Mouse (Mus musculus): ENCODE data around the gene Golm1. TPM values are rescaled to one million over a fixed set of nuclear protein-coding genes. Genes with fewer than 3 reads are reported as not detected.
"Not testable (repeated sequence)": the region's sequence is repeated elsewhere in the genome, so short reads cannot be mapped to it uniquely, and the experiment has no call there.

The Golm1 gene
- polyA plus RNA-seq, 1 experiment from 2014 or later: 46.0 TPM

DNA sequence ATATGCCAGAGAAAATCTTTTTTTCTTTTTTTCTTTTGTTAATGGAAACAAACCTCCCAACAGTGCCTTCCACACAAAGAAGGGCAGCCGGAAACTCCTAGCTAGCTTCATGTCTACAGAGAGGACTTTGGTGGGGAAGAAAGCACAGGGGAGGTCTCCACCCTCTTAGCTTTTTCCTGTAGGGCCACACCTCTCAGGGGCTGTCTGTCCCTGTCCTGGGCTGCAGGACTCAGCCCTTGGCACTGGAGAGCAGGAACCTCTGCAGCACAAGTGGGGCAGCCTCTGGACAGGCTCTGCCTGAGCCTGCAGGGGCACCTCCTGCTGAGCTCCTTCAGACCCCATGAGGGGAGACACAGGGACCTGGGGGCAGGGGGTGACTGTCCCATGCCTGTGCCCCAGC lies 24.5 kb upstream of the Golm1 start:
- H3K4me1 ChIP-seq (ENCODE audit: control insufficient read depth, insufficient read depth, low read length); H3K9ac ChIP-seq (replicated peaks; ENCODE audit: low read length); DNase-seq; H3K27ac ChIP-seq (replicated peaks; ENCODE audit: low read depth, low read length); H3K9me3 ChIP-seq (ENCODE audit: control insufficient read depth, low read length); H3K36me3 ChIP-seq (ENCODE audit: control insufficient read depth, insufficient read depth, low read length); H3K4me2 ChIP-seq (ENCODE audit: low read length); H3K4me3 ChIP-seq (replicated peaks; ENCODE audit: low read depth, low read length); ATAC-seq (ENCODE audit: low FRiP score, low TSS enrichment); H3K27me3 ChIP-seq (ENCODE audit: control insufficient read depth, insufficient read depth, low read length): not testable (repeated sequence)
- 57% methylated on average over 1 of the region's 1 CpGs for WGBS

DNA sequence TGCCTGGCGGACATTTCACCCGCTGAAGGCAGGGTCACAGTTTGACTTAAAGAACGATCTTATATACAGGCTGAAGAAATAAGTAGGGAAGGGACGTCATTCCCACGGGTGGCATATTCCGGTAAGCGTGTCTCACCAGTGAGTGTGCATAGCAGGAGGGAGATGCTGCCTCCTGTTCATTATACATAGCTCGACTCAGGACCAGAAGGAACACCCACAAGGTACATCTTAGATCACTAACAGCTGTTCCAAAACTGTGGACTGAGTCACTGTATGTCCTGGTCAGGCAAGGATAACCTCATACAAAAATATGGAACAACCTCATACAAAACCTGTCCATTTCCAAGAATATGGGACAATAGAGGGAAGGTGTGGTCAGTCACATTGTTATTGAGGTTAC lies 23.5 kb upstream of the Golm1 start:
- 93% methylated on average over 8 of the region's 8 CpGs for WGBS
- Histone ChIP-seq H3K4me3 (replicated peaks; ENCODE audit: low read depth, low read length) (no peak overlapping the region), H3K36me3 (ENCODE audit: control insufficient read depth, insufficient read depth, low read length) (no peaks in the 10 kb centered on the region), H3K27ac (replicated peaks; ENCODE audit: low read depth, low read length) (no peak overlapping the region), H3K27me3 (ENCODE audit: control insufficient read depth, insufficient read depth, low read length) (no peaks in the 10 kb centered on the region), H3K9ac (replicated peaks; ENCODE audit: low read length) (no peak overlapping the region), H3K4me1 (ENCODE audit: control insufficient read depth, insufficient read depth, low read length) (no peaks in the 10 kb centered on the region), H3K9me3 (ENCODE audit: control insufficient read depth, low read length) (no peaks in the 10 kb centered on the region), H3K4me2 (ENCODE audit: low read length) (no peak overlapping the region)
- DNase-seq: no peak
- no peak for ATAC-seq (ENCODE audit: low FRiP score, low TSS enrichment)

DNA sequence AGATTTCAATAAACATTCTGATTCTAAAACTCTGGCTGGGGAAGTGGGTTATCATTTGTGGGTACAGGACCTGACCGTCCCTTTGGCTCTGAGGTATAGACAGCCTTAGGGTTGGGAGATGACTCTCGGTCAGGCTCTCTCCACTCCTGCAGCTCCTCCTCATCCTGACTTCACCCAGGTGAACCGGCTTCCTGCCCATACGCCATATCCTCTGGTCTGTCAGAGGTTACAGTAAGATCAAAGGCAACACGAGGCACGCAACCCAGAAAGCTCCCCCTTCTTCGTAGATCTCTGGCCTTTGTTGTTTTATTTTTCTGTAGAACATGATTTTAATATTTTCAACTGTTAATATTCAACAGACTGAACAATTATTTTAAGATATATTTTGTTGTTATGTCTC lies 20.2 kb upstream of the Golm1 start:
- ATAC-seq (ENCODE audit: low FRiP score, low TSS enrichment) (no peak), DNase-seq (no peak)
- Histone ChIP-seq H3K36me3 (ENCODE audit: control insufficient read depth, insufficient read depth, low read length) (no peaks in the 10 kb centered on the region), H3K27me3 (ENCODE audit: control insufficient read depth, insufficient read depth, low read length) (no peaks in the 10 kb centered on the region), H3K9me3 (ENCODE audit: control insufficient read depth, low read length) (no peaks in the 10 kb centered on the region), H3K4me2 (ENCODE audit: low read length) (no peak overlapping the region), H3K4me1 (ENCODE audit: control insufficient read depth, insufficient read depth, low read length) (no peaks in the 10 kb centered on the region), H3K9ac (replicated peaks; ENCODE audit: low read length) (no peak overlapping the region), H3K4me3 (replicated peaks; ENCODE audit: low read depth, low read length) (no peak overlapping the region), H3K27ac (replicated peaks; ENCODE audit: low read depth, low read length) (no peak overlapping the region)
- WGBS: 92% methylated on average over 7 of the region's 7 CpGs

DNA sequence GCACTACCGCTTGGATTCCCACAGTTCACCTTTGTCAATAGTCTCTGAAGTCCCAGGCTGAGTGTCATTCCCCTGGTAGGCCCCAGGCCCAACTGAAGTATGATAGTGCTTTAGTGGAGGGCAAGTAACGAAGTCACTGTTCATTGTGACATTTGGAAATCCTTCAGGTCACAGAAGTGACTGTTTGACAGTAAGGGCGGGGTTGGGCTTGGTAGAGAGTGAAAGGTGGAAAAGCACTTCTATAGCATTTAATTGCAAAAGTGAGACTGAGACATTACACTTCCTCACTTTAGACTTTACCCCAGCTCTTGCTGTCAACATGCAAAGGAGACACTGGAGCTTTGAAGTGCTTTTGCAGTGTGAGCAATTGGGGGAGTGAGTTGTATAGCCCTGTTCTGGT lies 18.4 kb upstream of the Golm1 start, which contains the start of gene 4921517D22Rik:
Gene 4921517D22Rik, minus strand, starts transcription at position 101 of the 400 bp plus-strand sequence.
- H3K4me2 ChIP-seq (ENCODE audit: low read length): no peak within 1 kb of the TSS
- 91% methylated on average over 3 of the region's 3 CpGs for WGBS
- DNase-seq: no peak
- H3K36me3 ChIP-seq (ENCODE audit: control insufficient read depth, insufficient read depth, low read length): no peaks in the 10 kb centered on the region
- no peaks in the 10 kb centered on the region for H3K27me3 ChIP-seq (ENCODE audit: control insufficient read depth, insufficient read depth, low read length)
- H3K27ac ChIP-seq (replicated peaks; ENCODE audit: low read depth, low read length): no peak within 1 kb of the TSS
- H3K9me3 ChIP-seq (ENCODE audit: control insufficient read depth, low read length): no peaks in the 10 kb centered on the region
- no peak within 1 kb of the TSS for H3K4me3 ChIP-seq (replicated peaks; ENCODE audit: low read depth, low read length)
- no peak for ATAC-seq (ENCODE audit: low FRiP score, low TSS enrichment)
- H3K4me1 ChIP-seq (ENCODE audit: control insufficient read depth, insufficient read depth, low read length): no peaks in the 10 kb centered on the region
- no peak within 1 kb of the TSS for H3K9ac ChIP-seq (replicated peaks; ENCODE audit: low read length)

DNA sequence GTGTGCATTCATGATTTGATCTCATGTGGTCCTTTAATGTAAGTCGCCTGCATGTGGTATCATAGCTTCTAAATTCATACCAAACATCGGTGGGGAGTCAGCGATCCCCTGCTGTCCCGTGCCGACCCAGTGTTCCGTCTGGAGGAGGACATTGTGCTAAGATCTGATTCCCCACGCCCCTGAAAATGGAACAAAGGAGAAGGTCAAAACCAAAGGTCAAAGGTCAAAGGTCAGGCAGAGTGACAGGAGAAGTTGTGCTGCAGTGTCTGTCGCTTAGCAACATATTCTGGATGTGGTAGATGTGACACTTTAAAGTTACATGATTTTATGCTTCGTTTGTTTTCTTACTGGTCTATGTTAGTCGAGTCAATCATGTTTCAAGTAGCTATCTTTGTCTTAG lies 15.9 kb upstream of the Golm1 start:
- peak; percentile 23 for DNase-seq

DNA sequence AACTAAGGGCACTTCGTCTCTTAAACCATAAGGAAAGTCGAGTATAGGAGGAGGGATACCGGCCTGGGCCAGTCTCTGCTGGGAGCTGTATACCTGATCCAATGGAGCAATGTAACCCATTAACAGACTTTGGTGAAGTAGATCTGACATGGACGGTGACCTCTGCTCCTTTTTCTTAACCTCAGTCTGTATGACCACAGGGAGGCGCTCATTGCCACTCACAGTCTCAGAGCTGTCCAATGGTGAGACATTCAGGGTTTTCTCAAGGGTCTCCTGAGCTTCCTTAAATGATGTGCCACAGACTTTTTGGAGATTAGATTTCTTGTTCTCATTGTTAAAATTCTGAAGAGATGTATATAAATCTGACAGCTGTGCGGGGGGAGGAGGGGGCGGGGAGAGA lies 15.0 kb upstream of the Golm1 start:
- no peak overlapping the region for H3K27ac ChIP-seq (replicated peaks; ENCODE audit: low read depth, low read length)
- DNase-seq (no peak), ATAC-seq (ENCODE audit: low FRiP score, low TSS enrichment) (no peak)
- H3K9me3 ChIP-seq (ENCODE audit: control insufficient read depth, low read length): no peaks in the 10 kb centered on the region
- WGBS: 87% methylated on average over 7 of the region's 7 CpGs
- H3K9ac ChIP-seq (replicated peaks; ENCODE audit: low read length): no peak overlapping the region
- no peaks in the 10 kb centered on the region for H3K36me3 ChIP-seq (ENCODE audit: control insufficient read depth, insufficient read depth, low read length)
- H3K4me1 ChIP-seq (ENCODE audit: control insufficient read depth, insufficient read depth, low read length): no peaks in the 10 kb centered on the region
- no peaks in the 10 kb centered on the region for H3K27me3 ChIP-seq (ENCODE audit: control insufficient read depth, insufficient read depth, low read length)
- no peak overlapping the region for H3K4me3 ChIP-seq (replicated peaks; ENCODE audit: low read depth, low read length)
- no peak overlapping the region for H3K4me2 ChIP-seq (ENCODE audit: low read length)

More for the DNA sequence above, 15.9 kb upstream of the Golm1 start:
- no peak for ATAC-seq (ENCODE audit: low FRiP score, low TSS enrichment)
- no peak overlapping the region for H3K4me3 ChIP-seq (replicated peaks; ENCODE audit: low read depth, low read length)
- no peaks in the 10 kb centered on the region for H3K9me3 ChIP-seq (ENCODE audit: control insufficient read depth, low read length)
- H3K4me2 ChIP-seq (ENCODE audit: low read length): no peak overlapping the region
- H3K4me1 ChIP-seq (ENCODE audit: control insufficient read depth, insufficient read depth, low read length): no peaks in the 10 kb centered on the region
- H3K27ac ChIP-seq (replicated peaks; ENCODE audit: low read depth, low read length): no peak overlapping the region
- no peaks in the 10 kb centered on the region for H3K36me3 ChIP-seq (ENCODE audit: control insufficient read depth, insufficient read depth, low read length)
- H3K9ac ChIP-seq (replicated peaks; ENCODE audit: low read length): no peak overlapping the region
- 5% methylated on average over 10 of the region's 10 CpGs for WGBS
- H3K27me3 ChIP-seq (ENCODE audit: control insufficient read depth, insufficient read depth, low read length): no peaks in the 10 kb centered on the region

DNA sequence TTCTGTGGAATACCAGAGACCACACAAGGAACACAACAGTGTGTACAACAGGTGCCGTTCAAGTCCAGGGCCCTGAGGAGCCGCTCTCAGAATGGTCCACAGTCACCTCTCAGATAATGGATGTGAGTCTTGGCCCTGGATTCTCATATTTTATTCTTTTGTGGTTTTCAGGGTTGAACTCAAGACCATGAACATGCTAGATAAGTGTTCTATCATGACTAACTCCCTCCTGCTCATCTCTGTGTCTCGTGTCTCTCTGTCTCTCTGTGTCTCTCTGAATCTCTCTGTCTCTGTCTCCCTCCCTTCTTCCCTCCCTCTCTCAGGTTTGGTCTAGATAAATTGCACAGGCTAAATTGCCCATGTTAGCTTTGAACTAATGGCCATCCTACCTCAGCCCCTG lies 14.2 kb upstream of the Golm1 start:
- ATAC-seq (ENCODE audit: low FRiP score, low TSS enrichment): no peak
- H3K4me1 ChIP-seq (ENCODE audit: control insufficient read depth, insufficient read depth, low read length): no peaks in the 10 kb centered on the region
- no peak overlapping the region for H3K4me3 ChIP-seq (replicated peaks; ENCODE audit: low read depth, low read length)
- DNase-seq: no peak
- H3K9ac ChIP-seq (replicated peaks; ENCODE audit: low read length): no peak overlapping the region
- WGBS: 94% methylated on average over 3 of the region's 3 CpGs
- H3K9me3 ChIP-seq (ENCODE audit: control insufficient read depth, low read length): no peaks in the 10 kb centered on the region
- H3K36me3 ChIP-seq (ENCODE audit: control insufficient read depth, insufficient read depth, low read length): no peaks in the 10 kb centered on the region
- H3K27me3 ChIP-seq (ENCODE audit: control insufficient read depth, insufficient read depth, low read length): no peaks in the 10 kb centered on the region
- H3K27ac ChIP-seq (replicated peaks; ENCODE audit: low read depth, low read length): no peak overlapping the region
- H3K4me2 ChIP-seq (ENCODE audit: low read length): no peak overlapping the region

DNA sequence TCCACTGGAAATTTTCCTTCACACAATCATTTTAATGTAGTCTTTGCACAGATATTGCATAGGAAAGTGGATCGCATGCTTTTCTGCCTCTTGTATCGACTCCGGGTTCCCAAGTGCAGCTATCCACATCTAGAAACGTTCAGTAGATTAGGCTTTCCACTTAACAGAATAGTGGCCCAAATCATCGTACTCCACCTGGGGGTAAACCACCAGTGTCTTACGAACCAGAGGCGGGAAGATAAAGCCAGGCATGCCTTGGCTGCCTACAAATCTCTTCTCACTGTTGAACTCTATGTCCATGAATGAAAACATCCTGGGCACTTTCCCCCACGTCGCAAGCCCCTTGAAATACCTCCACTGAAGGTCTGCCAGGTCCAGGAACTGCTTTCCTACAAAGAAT lies 13.7 kb upstream of the Golm1 start:
- H3K27me3 ChIP-seq (ENCODE audit: control insufficient read depth, insufficient read depth, low read length): no peaks in the 10 kb centered on the region
- H3K9ac ChIP-seq (replicated peaks; ENCODE audit: low read length): no peak overlapping the region
- 89% methylated on average over 9 of the region's 9 CpGs for WGBS
- no peaks in the 10 kb centered on the region for H3K36me3 ChIP-seq (ENCODE audit: control insufficient read depth, insufficient read depth, low read length)
- H3K4me3 ChIP-seq (replicated peaks; ENCODE audit: low read depth, low read length): no peak overlapping the region
- H3K4me1 ChIP-seq (ENCODE audit: control insufficient read depth, insufficient read depth, low read length): no peaks in the 10 kb centered on the region
- ATAC-seq (ENCODE audit: low FRiP score, low TSS enrichment) (no peak), DNase-seq (no peak)
- no peak overlapping the region for H3K4me2 ChIP-seq (ENCODE audit: low read length)
- no peaks in the 10 kb centered on the region for H3K9me3 ChIP-seq (ENCODE audit: control insufficient read depth, low read length)
- no peak overlapping the region for H3K27ac ChIP-seq (replicated peaks; ENCODE audit: low read depth, low read length)

DNA sequence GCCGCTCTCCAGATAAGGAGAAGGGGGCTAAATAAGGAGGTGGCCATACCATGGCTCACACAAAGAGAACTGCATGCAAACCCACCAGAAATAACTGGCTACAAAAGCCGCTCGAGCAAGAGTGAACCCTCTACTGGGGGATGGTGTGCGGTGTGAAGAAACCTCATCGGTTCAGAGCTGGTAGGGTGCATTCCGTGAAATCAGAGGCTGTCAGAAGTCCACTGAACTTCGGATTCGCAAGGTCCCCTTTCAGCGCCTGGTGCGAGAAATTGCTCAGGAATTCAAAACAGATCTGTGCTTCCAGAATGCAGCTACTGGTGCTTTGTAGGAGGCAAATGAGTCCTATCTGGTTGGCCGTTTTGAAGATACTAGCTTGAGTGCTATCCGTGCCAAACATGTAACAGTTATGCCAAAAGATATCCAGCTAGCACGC lies 12.7 kb upstream of the Golm1 start:
- Histone ChIP-seq H3K36me3 (ENCODE audit: control insufficient read depth, insufficient read depth, low read length) (no peaks in the 10 kb centered on the region), H3K9me3 (ENCODE audit: control insufficient read depth, low read length) (no peaks in the 10 kb centered on the region), H3K4me1 (ENCODE audit: control insufficient read depth, insufficient read depth, low read length) (no peaks in the 10 kb centered on the region), H3K27ac (replicated peaks; ENCODE audit: low read depth, low read length) (no peak overlapping the region), H3K9ac (replicated peaks; ENCODE audit: low read length) (no peak overlapping the region), H3K4me3 (replicated peaks; ENCODE audit: low read depth, low read length) (no peak overlapping the region), H3K4me2 (ENCODE audit: low read length) (no peak overlapping the region), H3K27me3 (ENCODE audit: control insufficient read depth, insufficient read depth, low read length) (no peaks in the 10 kb centered on the region)
- 73% methylated on average over 13 of the region's 13 CpGs for WGBS
- no peak for DNase-seq
- ATAC-seq (ENCODE audit: low FRiP score, low TSS enrichment): no peak
